Mouse (Mus musculus) kidney, postnatal 4 days (tissue): ENCODE data around the gene Dock3.
"Not testable (repeated sequence)": the region's sequence is repeated elsewhere in the genome, so short reads cannot be mapped to it uniquely, and the experiment has no call there.

Experiments used
- DNase-seq, 2 experiments: peaks; one replicate each; pipeline ENCODE4 v3.0.0; 2021; ENCODE audit warnings: mixed read lengths in 2 of 2

Dock3 gene

DNA sequence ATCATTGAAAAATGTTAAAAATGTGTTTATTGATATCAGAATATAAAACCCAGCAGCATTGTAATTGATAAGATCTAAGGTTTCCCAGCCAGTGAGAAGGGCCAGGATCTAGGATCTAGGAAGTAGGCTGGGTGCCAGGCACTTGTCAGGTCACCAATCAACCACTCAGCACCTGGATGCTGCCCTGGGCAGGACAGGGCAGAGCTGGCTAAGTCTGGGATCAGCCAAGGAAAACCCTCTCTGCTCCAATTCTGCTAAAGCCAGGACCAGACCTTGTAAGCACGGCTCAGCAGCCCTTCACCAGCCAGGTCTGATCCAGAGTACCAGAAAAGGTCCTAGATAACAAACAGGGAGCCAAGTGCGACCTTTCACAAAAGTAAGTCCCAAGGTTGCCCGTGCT lies 23.2 kb upstream of the Dock3 start:
- peak in 1 of 2 experiments; percentile 36 for DNase-seq

- peak in 1 of 2 experiments; percentile 44 for DNase-seq
Measured at GRCm38 (mm10) chr9:107254476-107254875, 22.8 kb upstream of the Dock3 start.

DNA sequence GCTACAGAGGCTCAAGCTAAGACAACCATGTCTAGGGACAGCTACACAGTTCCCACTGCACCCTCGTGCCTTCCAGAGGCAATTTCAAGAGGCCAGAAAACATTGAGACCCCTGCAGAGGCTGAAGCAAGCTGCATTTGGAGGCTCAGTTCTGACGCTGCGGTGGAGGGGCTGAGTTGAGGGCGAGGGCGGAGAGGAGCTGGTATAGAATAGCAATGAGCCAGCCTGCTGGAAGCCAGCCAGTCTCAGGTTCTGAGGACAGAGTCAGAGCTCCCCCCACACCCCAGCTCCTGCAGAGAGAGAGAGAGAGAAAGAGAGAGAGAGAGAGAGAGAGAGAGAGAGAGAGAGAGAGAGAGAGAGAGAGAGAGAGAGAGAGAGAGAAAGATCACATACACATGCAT lies 20.5 kb upstream of the Dock3 start:
- peak; percentile 33 to 48 for DNase-seq

DNA sequence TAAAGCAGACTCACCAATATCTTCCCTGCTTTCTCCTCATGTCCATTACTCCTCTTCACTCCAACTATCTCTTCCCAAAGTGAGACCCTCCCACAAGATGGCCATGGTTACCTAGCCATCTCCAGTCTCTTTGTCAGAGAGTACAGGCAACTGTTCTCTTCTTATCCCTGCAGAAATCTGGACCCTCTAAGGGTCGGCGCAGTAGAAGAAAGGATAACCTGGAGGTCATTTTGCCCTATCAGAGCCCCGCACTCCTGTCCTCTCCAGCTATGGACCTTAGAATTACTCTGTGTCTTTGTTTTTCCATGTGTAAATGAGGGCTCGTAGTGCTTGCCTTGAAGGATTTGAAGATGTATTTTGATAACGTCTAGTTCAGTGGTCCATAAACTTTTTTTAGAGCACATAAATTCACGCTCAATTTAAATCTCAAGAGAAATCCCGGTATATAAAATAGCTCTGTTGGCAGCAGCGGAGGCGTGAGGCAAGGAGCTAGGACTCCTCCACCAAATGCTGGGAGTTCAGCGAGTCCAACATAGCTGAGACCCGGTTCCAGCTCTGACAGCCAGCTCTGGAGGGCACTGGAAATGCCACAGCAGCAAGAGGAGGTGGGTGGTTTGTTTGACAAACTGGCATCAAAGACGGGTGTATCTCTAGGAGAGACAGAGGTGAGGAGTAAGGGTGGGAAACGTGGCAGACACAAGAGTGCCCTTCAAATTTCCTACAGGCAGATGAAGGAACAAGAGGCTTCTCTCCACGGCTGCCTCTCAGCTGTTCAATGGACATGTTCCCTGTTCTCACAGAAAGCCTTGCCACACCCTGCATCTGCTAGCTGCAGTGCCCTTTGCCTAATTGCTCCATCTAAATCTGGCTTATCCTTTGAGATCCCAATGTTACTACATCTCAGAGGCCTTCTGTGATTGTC lies 19.0 kb upstream of the Dock3 start:
- no peak for DNase-seq

GRCm38 (mm10) chr9:107249154-107249553 lies 17.4 kb upstream of the Dock3 start:
- no peak for DNase-seq

GRCm38 (mm10) chr9:107246170-107246569 lies 14.5 kb upstream of the Dock3 start:
- DNase-seq, result peak; percentile 28 to 37

DNA sequence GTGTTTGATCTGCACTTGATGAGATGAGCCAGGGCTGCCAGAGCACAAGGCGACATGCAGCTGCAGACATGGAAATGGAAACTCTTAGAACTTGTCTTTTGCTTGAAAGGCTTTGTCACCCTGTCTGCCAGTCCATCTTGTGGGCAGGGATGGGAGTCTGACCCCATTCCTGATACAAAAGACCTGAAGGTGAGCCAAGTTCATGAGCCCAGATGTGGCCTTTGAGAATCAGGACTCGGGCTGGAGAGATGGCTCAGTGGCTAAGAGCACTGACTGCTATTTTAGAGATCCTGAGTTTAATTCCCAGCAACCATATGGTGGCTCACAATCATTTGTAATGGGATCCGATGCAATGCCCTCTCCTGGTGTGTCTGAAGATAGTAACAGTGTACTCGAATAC lies 13.6 kb upstream of the Dock3 start:
- no peak for DNase-seq

DNA sequence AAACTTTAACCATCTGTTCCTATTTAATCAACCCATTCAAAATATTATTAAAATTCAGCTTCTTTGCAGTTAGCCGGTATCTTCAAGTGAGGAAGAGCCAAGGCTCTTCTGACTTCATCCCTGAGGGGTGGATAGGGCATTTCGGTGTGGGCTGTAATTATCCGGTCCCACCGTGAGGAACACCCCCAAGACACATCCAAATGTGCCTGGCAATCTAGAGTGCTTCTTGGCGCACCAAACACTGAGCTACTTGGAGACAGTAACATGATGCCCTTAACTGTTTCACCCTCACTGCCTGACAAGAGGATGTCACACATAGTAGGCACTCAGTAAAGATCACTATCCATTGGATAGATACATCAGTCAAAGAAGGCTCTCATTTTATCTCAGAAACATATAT lies 4.4 kb upstream of the Dock3 start:
- no peak for DNase-seq

- no peak for DNase-seq
Measured at GRCm38 (mm10) chr9:107235261-107235660, 3.6 kb upstream of the Dock3 start.

- DNase-seq, result peak in 1 of 2 experiments; percentile 9
Measured at GRCm38 (mm10) chr9:107232140-107232539, 431 bp upstream of the Dock3 start.

- DNase-seq, result peak; percentile 41 to 59
Measured at GRCm38 (mm10) chr9:107230991-107231538, 644 bp downstream of the Dock3 start.

GRCm38 (mm10) chr9:107224597-107224996 lies 7.1 kb downstream of the Dock3 start:
- DNase-seq, result no peak

DNA sequence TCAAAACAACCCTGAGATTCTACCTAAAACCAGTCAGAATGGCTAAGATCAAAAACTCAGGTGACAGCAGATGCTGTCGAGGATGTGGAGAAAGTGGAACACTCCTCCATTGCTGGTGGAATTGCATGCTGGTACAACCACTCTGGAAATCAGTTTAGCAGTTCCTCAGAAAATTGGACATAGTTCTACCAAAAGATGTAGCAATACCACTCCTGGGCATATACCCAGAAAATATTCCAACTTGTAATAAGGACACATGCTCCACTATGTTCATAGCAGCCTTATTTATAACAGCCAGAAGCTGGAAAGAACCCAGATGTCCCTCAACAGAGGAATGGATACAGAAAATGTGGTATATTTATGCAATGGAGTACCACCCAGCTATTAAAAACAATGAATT lies 56.9 kb downstream of the Dock3 start:
- DNase-seq, result not testable (repeated sequence)

GRCm38 (mm10) chr9:107165792-107166191 lies 65.9 kb downstream of the Dock3 start:
- DNase-seq, result no peak

DNA sequence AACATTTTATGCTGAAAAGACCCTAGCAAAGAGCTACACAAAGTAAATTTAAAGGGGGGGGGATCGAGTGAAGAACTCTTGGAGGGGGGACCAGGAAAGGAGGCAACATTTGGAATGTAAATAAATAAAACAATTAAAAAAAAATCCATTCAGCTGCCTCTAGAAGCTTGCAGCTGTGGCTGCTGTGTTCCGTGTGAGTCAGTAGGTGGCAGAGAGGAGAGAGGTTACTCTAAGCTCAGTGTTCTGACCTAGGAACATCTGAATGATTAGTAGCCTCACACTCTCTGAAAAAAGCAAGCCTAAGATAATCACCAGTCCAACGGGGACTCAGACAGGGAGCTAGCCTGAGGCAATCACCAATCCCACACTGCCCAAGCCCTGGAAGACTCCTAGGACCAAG lies 66.9 kb downstream of the Dock3 start:
- DNase-seq, result peak; percentile 3 to 5

DNA sequence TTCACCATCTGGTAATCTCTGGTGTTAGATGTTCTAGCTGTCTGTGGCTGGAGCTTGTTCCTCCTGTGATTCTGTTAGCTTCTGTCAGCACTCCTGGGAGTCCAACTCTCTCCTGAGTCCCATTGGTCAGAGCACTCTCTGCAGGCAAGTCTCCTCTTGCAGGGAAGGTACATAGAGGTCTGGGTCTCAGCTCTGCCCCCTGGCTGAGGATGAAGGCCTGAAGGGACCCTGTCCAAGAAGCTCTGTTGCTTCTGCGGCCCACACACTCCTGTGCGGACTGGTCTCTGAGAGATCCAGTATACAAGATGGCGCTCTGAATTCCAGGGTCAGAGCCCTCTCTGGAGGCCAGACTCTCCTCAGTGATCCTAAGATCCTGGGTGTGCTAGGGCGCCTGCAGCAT lies 75.3 kb downstream of the Dock3 start:
- DNase-seq, result not testable (repeated sequence)

DNA sequence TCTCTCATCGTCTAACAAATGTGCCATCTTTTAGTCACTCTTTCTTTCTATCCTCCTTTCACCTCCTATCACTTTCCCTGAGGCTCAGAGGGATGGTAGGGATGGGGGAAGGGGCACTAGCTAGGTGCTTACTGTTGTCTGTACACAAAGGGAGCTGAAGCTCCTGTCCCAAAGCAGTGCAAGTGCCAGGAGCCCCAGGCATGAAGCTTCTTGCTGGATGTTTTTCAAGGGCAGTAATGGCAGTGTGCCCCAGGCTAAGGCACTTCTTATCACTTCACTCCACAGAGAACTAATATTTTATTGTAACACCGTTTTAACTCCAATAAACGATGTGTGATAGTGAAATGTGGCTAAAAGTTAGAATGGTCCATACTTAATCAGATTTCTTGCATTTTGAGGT lies 118.9 kb downstream of the Dock3 start:
- no peak for DNase-seq

DNA sequence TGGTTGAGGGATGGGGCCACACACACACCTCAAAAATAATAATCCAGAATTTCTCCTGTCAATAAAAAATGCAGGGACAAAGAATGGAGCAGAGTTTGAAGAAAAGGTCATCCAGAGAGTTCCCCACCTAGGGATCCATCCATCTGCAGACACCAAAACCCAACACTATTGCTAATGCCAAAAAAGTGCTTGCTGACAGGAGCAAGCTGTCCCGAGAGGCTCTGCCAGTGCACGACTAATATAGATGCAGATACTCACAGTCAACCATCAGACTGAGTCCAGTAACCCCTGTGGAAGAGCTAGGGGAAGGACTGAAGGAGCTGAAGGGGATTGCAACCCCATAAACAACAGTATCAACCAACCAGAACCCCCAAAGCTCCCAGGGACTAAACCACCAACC lies 119.7 kb downstream of the Dock3 start:
- DNase-seq, result no peak

GRCm38 (mm10) chr9:107099487-107099886 lies 132.2 kb downstream of the Dock3 start:
- no peak for DNase-seq

- DNase-seq, result not testable (repeated sequence)
Measured at GRCm38 (mm10) chr9:107089451-107089850, 142.3 kb downstream of the Dock3 start.

GRCm38 (mm10) chr9:107087531-107087930 lies 144.2 kb downstream of the Dock3 start:
- DNase-seq, result no peak

- DNase-seq, result no peak
Measured at GRCm38 (mm10) chr9:107037947-107038346, 193.8 kb downstream of the Dock3 start.

GRCm38 (mm10) chr9:107027586-107027985 lies 204.1 kb downstream of the Dock3 start:
- DNase-seq, result peak; percentile 4

- no peak for DNase-seq
Measured at GRCm38 (mm10) chr9:107009841-107010240, 221.9 kb downstream of the Dock3 start.
